Mouse (Mus musculus) midbrain, embryonic 13.5 days (tissue): Measurements from ENCODE around the gene Iglon5. TPM values are rescaled to one million over a fixed set of nuclear protein-coding genes. Genes with fewer than 3 reads are reported as not detected.
A peak's percentile ranks its signal among the peaks of the same experiment; 100 is the strongest.

Experiments
- ATAC-seq: fragments of 200-750 bp; cut with Nextera tagmentation; 2 replicates; pipeline ENCODE4 v1.8.0; 2017; ENCODE audit warnings: mild to moderate bottlenecking, moderate TSS enrichment, moderate library complexity
- H3K27ac ChIP-seq: fragments of 300-500 bp; sonication (generic); 2 replicates; pipeline ENCODE4 v1.5.1; 2015; ENCODE audit warnings: inconsistent platforms, mild to moderate bottlenecking, moderate library complexity
- H3K27me3 ChIP-seq: fragments of 300-500 bp; sonication (generic); 2 replicates; pipeline ENCODE4 v1.6.1; 2015; ENCODE audit warnings: mild to moderate bottlenecking, inconsistent platforms
- H3K36me3 ChIP-seq: fragments of 300-500 bp; sonication (generic); 2 replicates; pipeline ENCODE4 v1.6.1; 2015; ENCODE audit warnings: mild to moderate bottlenecking, inconsistent platforms
- H3K4me1 ChIP-seq: fragments of 300-500 bp; sonication (generic); replicated peaks from 2 replicates; pipeline ENCODE4 v1.6.1; 2015; ENCODE audit warnings: inconsistent platforms
- H3K4me2 ChIP-seq: fragments of 300-500 bp; sonication (generic); replicated peaks from 2 replicates; pipeline ENCODE4 v1.6.1; 2015; ENCODE audit warnings: moderate library complexity, mild to moderate bottlenecking, inconsistent platforms
- H3K4me3 ChIP-seq: fragments of 300-500 bp; sonication (generic); replicated peaks from 2 replicates; pipeline ENCODE4 v1.5.1; 2015; ENCODE audit warnings: mild to moderate bottlenecking, inconsistent platforms
- H3K9ac ChIP-seq: fragments of 300-500 bp; sonication (generic); replicated peaks from 2 replicates; pipeline ENCODE4 v1.6.1; 2015; ENCODE audit warnings: mild to moderate bottlenecking, inconsistent platforms
- H3K9me3 ChIP-seq: fragments of 300-500 bp; sonication (generic); 2 replicates; pipeline ENCODE4 v1.6.1; 2016; ENCODE audit warnings: mild to moderate bottlenecking, inconsistent platforms
- WGBS: fragments of 180-500 bp; shearing (Covaris S2); methylation state at CpG from one replicate; pipeline ENCODE4 v1.1.7; 2015; 5-methylcytosine and 5-hydroxymethylcytosine counted together
- polyA plus RNA-seq: library from polyadenylated mRNA; unstranded; fragments of >200 nt; fragmentation: Nextera tagmentation; extraction: Ambion mirVana; gene quantifications from 2 replicates; pipeline ENCODE4 v1.2.1, GENCODE M21; 2015

Iglon5 gene
- polyA plus RNA-seq, 1 experiment from 2014 or later: 7.5 TPM

DNA sequence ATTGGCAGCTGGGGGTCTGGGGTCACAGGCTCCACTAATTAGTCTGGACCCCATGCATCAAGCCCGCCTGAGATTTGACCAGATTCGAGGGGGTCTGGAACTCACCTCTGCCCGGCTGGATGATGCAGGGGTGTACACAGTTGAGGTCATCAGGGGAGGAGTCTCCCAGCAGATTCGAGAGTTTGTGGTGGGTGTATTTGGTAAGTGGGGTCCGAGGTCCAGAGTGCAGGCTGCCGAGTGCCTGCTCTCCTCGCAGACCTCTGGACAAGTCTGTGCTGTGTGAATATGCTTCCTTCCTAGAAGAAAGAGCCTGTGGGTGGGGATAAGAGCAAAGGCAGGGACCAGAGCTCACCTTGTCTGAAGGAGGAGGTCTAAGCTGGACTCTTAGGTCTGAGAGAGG, 25.9 kb downstream of the Iglon5 start:
- 84% methylated on average over 7 of the region's 7 CpGs for WGBS
- H3K4me3 ChIP-seq: no peak overlapping the region
- peaks cover 24% of the 10 kb centered on the region for H3K27me3 ChIP-seq
- no peak overlapping the region for H3K27ac ChIP-seq
- no peak for ATAC-seq
- H3K9me3 ChIP-seq: no peaks in the 10 kb centered on the region
- H3K36me3 ChIP-seq: no peaks in the 10 kb centered on the region
- no peak overlapping the region for H3K9ac ChIP-seq
- no peak overlapping the region for H3K4me2 ChIP-seq
- peaks cover 18% of the 10 kb centered on the region for H3K4me1 ChIP-seq

DNA sequence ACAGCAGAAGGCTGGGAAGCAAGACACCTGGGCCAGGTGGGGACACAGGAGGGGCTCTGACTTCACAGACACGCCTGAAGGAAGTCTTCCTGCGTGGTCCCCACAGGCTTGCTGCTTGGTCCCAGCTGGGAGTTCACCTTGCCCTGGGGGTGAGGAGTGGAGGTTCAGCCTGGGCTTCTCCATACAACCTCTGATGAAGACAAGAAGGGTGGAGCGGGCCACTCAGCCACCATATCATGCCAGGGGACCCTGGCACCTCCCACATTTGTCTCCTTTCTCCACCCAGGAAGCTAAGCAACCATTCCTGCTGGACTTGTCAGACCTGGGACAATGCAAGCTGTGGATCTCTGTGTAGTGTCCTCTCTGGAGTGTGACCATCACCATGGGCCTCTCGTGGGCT, 27.0 kb downstream of the Iglon5 start, which contains the start of gene Vsig10l:
Vsig10l (plus strand) TSS at position 301 of the 400 bp plus-strand sequence.
- 69% methylated on average over 4 of the region's 4 CpGs for WGBS
- Histone ChIP-seq H3K27me3 (peaks cover 18% of the 10 kb centered on the region), H3K9ac (no peak within 1 kb of the TSS), H3K9me3 (no peaks in the 10 kb centered on the region), H3K27ac (no peak within 1 kb of the TSS), H3K4me2 (no peak within 1 kb of the TSS), H3K4me1 (peaks cover 18% of the 10 kb centered on the region), H3K4me3 (no peak within 1 kb of the TSS), H3K36me3 (peaks cover 5% of the 10 kb centered on the region)
- ATAC-seq: no peak

DNA sequence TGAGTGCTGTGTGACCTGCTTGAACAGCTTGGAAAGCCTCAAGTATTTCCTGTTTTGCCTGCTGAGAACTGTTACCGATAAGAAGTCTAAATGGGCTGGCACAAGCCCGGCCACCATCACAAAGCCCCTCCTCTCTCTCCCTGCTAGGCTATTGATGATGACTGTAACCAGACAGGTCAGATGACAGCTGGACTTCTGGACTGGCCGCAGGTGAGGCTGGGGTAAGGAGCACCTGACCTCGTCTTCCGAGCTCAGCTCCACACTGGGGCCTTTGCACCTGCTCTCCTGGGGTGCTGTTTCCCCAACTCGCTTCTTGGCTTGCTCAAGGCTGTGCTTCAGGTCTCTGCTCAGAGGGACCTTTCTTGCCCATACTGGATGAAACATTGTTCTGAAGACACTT, 35.5 kb downstream of the Iglon5 start:
- H3K4me1 ChIP-seq: no peaks in the 10 kb centered on the region
- H3K36me3 ChIP-seq: peaks cover 56% of the 10 kb centered on the region
- 93% methylated on average over 6 of the region's 6 CpGs for WGBS
- no peak overlapping the region for H3K27ac ChIP-seq
- ATAC-seq: no peak
- no peak overlapping the region for H3K9ac ChIP-seq
- H3K4me3 ChIP-seq: no peak overlapping the region
- no peaks in the 10 kb centered on the region for H3K9me3 ChIP-seq
- H3K27me3 ChIP-seq: no peaks in the 10 kb centered on the region
- no peak overlapping the region for H3K4me2 ChIP-seq

DNA sequence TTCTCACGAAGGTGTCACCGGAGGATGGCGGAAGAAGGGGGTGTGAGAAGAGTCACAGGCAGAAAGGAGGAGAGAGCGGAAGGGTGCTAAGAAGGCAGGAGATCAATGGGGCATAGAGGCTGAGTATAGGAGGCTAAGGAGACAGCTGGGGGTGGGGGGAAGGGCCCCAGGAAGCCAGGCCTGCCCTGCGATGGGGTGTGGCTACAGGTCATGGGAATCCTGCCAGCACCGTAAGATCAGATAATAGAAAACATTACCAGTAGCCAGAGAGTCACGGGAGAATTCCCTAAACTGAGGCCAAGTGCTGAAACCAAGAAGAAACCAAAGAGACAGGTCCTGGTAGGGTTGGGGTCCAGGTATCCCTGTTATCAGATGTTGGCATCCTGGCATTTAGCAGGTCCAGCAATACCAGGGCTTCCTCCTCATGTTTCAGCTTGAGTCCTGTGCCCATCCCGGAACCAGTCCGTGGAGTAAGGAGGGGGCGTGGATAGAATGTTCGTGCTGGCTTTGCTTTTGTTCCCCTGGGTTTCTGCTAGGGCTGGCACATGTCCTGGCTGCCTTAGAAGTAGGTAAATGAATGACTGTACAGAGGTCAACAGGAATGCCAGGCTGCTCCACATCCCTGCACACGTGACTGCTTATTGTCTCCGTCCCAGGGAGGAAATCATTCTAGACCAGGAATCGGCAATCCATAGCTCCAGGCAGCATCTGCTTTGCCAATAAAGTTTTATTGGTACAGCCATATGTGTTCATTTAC, 36.1 kb downstream of the Iglon5 start:
- Histone ChIP-seq H3K4me3 (no peak overlapping the region), H3K4me2 (no peak overlapping the region), H3K27ac (no peak overlapping the region), H3K9ac (no peak overlapping the region), H3K36me3 (peaks cover 56% of the 10 kb centered on the region), H3K27me3 (no peaks in the 10 kb centered on the region), H3K9me3 (no peaks in the 10 kb centered on the region), H3K4me1 (no peaks in the 10 kb centered on the region)
- WGBS: 95% methylated on average over 14 of the region's 14 CpGs
- no peak for ATAC-seq

DNA sequence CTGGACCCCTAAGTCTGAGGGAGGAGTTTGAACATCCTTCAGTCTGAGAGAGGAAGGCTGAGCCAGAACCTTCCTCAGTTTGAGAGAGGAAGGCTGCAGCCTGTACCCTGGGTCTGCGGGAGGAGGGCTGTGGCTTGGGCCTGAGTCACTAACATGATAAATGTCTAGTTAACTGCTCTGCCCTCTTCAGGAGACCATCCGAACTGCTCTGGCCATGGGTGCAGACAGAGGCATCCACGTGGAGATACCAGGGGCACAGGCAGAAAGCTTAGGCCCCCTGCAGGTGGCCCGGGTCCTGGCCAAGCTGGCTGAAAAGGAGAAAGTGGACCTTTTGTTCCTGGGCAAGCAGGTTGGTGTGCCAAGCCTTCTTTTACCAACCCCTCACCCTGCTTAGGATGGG, 37.3 kb downstream of the Iglon5 start:
- Histone ChIP-seq H3K27ac (no peak overlapping the region), H3K9me3 (no peaks in the 10 kb centered on the region), H3K4me2 (no peak overlapping the region), H3K27me3 (no peaks in the 10 kb centered on the region), H3K4me3 (no peak overlapping the region), H3K9ac (no peak overlapping the region), H3K4me1 (no peaks in the 10 kb centered on the region), H3K36me3 (peaks cover 49% of the 10 kb centered on the region)
- 47% methylated on average over 4 of the region's 4 CpGs for whole genome bisulfite sequencing
- ATAC-seq: peak; percentile 39; the same call in 1 of the 2 replicates

DNA sequence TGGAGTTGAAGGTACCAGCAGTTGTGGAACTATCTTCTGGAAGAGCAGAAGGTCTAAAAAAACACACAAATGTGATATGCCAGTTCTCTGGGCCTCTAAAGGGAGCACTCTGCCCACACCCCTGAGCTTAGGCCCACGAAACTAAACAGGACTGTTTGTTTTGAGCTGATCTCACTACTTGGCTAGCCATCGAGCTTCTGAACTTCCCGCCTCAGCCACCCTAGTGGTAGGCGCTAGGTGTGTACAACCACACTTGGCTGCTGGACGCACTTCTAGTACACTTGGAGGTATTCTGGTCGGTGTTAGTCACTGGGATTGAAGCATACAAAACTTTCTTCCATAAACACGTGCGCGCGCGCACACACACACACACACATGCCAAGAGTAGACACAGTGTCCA, 38.1 kb downstream of the Iglon5 start:
- Histone ChIP-seq H3K4me2 (no peak overlapping the region), H3K4me1 (no peaks in the 10 kb centered on the region), H3K4me3 (no peak overlapping the region), H3K9me3 (no peaks in the 10 kb centered on the region), H3K36me3 (peaks cover 40% of the 10 kb centered on the region), H3K9ac (no peak overlapping the region), H3K27ac (no peak overlapping the region), H3K27me3 (no peaks in the 10 kb centered on the region)
- no peak for ATAC-seq
- 93% methylated on average over 11 of the region's 11 CpGs for WGBS

DNA sequence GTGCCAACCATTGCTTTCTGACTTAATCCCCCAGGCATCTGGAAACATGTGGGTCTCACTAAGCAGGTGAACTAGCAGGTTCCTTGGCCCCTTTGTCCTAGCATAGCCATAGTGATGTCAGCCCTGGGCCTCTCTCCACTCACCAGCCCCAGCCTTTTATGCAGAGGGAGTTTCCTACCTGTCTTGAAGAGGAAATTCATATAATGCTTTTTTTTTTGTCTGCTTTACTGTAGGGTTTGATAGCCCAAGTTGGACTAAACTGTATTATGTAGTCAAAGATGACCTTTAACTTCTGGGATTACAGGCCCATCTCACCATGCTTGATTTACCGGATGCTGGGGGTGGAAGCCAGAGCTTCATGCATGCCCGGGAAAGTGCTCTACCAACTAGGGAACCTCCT, 40.1 kb downstream of the Iglon5 start:
- no peak overlapping the region for H3K27ac ChIP-seq
- no peak overlapping the region for H3K4me2 ChIP-seq
- no peak overlapping the region for H3K4me3 ChIP-seq
- ATAC-seq: no peak
- H3K36me3 ChIP-seq: peaks cover 23% of the 10 kb centered on the region
- H3K4me1 ChIP-seq: peaks cover 4% of the 10 kb centered on the region
- no peaks in the 10 kb centered on the region for H3K9me3 ChIP-seq
- H3K9ac ChIP-seq: no peak overlapping the region
- 94% methylated on average over 2 of the region's 2 CpGs for WGBS
- H3K27me3 ChIP-seq: no peaks in the 10 kb centered on the region

DNA sequence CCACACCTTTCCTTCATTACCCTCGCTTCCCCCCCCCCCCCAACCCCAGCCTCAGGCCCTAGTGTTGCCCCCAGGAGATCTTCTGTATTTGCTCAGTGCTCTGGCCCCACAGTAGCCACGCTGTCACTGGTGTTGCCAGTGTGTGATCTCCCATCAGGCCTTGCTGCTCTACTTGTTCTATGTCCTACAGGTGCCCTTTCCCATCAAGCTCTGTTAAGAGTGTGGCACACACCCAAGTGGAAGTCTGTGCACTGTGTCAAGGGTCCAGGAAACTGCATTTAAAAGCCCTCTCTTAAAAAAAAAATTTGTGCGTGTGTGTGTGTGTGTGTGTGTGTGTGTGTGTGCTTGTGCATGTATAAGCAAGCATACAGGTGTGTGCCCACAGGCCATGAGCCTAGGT, 41.6 kb downstream of the Iglon5 start:
- Histone ChIP-seq H3K9me3 (no peaks in the 10 kb centered on the region), H3K4me3 (no peak overlapping the region), H3K27ac (no peak overlapping the region), H3K4me2 (no peak overlapping the region), H3K36me3 (peaks cover 7% of the 10 kb centered on the region), H3K27me3 (no peaks in the 10 kb centered on the region), H3K4me1 (peaks cover 11% of the 10 kb centered on the region), H3K9ac (no peak overlapping the region)
- no peak for ATAC-seq
- 93% methylated on average over 2 of the region's 3 CpGs for WGBS

DNA sequence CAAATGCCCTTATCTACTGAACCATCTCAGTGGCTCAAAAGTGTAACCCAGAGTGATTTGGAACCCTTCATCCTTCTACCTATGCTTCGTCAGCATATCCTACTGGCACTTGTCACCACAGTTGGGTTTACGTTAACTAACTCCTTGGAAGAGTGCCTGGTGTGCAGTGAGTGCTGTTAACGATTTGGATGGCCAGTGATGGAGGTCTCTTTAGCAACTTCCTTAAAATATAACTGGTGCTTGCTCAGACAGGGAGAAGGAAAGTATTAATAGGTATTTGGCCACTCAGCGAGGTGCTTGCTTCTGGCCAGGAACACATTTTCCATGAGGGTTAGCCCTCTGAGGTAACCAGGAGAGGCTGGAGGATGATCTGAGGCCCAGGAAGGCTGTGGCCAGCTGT, 42.1 kb downstream of the Iglon5 start:
- no peak overlapping the region for H3K4me2 ChIP-seq
- no peak overlapping the region for H3K27ac ChIP-seq
- WGBS: 94% methylated on average over 4 of the region's 4 CpGs

DNA sequence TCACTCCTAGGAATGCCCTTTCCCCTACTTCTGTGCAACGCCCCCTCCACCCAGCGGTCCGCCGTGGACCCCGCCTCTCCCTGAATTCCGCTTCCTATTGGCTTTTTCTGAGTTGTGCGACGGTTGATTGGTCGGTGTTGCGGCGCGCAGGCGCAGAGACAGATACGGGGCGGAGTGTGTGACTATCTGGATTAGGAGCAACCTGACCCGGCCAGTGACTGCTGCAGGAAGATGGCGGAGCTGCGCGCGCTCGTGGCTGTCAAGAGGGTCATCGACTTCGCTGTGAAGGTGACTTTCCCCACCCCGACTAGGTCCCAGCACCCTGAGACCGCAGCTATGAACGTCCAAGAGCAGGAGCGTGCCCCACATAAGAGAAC, 46.0 kb downstream of the Iglon5 start, which contains the start of the genes Etfb and Gm45233:
Etfb (plus strand) TSS at position 167 of the 377 bp plus-strand sequence.
Gm45233 (plus strand) TSS at position 212 of the 377 bp plus-strand sequence.
- Histone ChIP-seq H3K27ac (peak within 1 kb of the TSS; percentile 83), H3K36me3 (no peaks in the 10 kb centered on the region), H3K4me2 (peak within 1 kb of the TSS; percentile 74), H3K9me3 (no peaks in the 10 kb centered on the region), H3K4me3 (peak within 1 kb of the TSS; percentile 55), H3K27me3 (peaks cover 3% of the 10 kb centered on the region; the same call in 1 of the 2 replicates), H3K4me1 (peaks cover 20% of the 10 kb centered on the region), H3K9ac (peak within 1 kb of the TSS; percentile 73)
- peak; percentile 96 for ATAC-seq
- WGBS: under 1% methylated on average over 27 of the region's 27 CpGs

More for the DNA sequence above, 42.1 kb downstream of the Iglon5 start:
- Histone ChIP-seq H3K4me1 (peaks cover 15% of the 10 kb centered on the region), H3K36me3 (peaks cover 3% of the 10 kb centered on the region), H3K9me3 (no peaks in the 10 kb centered on the region), H3K27me3 (no peaks in the 10 kb centered on the region), H3K4me3 (no peak overlapping the region), H3K9ac (no peak overlapping the region)
- no peak for ATAC-seq

DNA sequence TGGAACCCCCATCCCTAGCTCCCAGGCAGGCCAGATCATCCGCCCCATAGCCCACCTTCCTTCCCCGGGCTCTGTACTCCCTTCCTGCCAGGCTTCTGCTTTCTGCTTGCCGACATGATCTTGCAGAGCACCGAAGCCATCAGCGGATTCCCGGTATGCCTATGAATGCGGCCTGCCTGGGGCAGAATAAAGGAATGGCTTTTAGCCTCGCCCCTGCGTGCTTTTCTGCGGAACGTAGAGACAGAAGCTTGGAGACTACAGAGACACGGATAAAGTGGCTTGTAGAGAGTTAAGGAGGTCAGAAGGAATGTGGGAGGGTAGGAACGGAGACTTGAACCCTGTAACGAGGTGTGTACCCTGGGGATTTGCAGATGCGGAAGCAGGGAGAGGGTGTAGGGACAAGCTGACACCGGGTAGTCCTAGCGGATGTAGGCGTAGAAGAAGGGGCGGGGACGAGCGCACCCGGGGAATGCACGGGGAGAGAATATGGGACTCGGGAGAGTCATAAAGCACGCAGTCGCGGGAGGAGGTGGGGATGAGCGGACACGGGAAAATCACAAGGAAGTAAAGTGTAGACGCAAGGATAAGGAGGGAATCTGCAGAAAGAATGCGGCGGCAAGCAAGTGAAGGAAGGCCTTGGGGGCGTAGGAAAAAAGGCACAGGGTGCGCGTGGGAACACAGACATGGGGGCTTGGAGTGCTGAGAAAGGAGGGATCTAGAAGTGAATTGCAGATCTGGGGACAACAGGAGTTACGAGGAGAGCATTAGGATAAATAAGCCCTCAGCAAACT, 46.6 kb downstream of the Iglon5 start:
- WGBS: under 1% methylated on average over 36 of the region's 36 CpGs
- Histone ChIP-seq H3K4me1 (peaks cover 20% of the 10 kb centered on the region), H3K9me3 (no peaks in the 10 kb centered on the region), H3K4me3 (peak overlapping the region; percentile 55), H3K27me3 (peaks cover 3% of the 10 kb centered on the region; the same call in 1 of the 2 replicates), H3K27ac (peak overlapping the region; percentile 83), H3K36me3 (no peaks in the 10 kb centered on the region), H3K9ac (peak overlapping the region; percentile 73), H3K4me2 (peak overlapping the region; percentile 74)
- ATAC-seq: peak; percentile 81

DNA sequence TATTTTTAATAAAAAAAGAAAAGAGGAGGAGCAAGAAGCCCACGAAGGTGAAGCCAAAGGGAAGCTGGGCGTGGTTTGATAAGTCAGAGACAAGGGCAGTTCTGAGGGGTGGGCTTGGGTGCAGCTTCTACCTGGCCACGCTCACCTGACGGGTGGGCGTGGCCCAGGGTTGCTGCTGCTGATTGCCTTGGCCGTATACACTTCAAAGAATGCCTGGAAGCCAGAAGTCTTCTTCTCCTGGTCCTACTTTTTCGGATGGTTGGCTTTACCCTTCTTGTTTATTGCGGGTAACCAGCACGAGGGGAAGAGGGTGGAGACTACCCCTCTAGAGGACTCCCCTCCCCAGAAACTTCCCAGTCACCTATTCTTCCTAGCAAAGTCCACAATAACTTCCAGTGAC, 47.2 kb downstream of the Iglon5 start:
- Histone ChIP-seq H3K4me1 (peaks cover 20% of the 10 kb centered on the region), H3K9ac (peak overlapping the region; percentile 73), H3K27me3 (peaks cover 3% of the 10 kb centered on the region; the same call in 1 of the 2 replicates), H3K9me3 (no peaks in the 10 kb centered on the region), H3K4me3 (peak overlapping the region; percentile 55), H3K4me2 (peak overlapping the region; percentile 74), H3K36me3 (no peaks in the 10 kb centered on the region), H3K27ac (peak overlapping the region; percentile 83)
- WGBS: 11% methylated on average over 9 of the region's 9 CpGs
- no peak for ATAC-seq
